8 mouse cellular contexts compared by ENCODE assay signal in the genomic region with DNA sequence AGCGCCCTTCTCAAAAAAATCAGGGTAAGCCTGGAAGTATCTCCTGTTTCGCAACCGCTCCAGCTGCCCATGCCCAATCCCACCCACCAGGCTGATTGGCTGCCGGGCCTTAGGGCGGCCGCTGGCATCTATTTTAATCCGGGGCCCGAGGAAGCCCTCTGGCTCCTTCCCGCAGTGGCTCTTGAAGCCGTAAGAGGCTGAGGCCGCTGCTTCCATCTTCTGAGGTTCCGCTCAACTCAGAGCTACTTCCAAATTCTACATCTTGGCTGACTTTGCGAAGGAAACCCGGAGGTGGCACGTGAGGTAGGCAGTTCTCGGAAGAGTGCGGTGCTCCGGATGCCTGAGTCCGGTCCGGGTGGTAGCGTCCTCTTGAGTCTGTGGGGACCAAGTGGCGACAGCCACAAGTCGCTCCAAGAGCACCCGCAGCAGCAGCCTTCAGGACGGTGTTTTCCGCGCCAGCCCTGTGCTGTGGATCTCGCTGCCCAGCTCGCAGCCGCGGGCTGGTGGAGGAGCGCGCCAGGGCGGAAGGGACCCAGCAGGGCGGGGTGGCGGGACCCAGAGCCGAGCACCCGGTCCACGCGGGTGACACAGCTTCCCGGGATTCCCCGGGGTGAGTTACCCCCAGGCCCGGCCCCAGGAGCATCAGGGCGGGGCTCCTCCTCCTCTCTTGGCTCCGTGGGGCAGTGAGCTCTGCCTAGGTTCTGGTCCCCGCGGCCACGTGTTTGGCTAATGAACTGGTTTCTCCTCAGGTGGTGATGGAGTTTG. TPM values are rescaled to one million over a fixed set of nuclear protein-coding genes. Genes with fewer than 3 reads are reported as not detected.
DNase-seq lines count a peak whose midpoint lies in the region; ATAC-seq and TF ChIP-seq lines count a peak whose summit lies in the region.

A gene (plus strand): TSS at position 161 of the 765 bp plus-strand sequence.

- H3K4me2 ChIP-seq in heart, embryonic 14.5 days (ENCODE audit: low read length): peak within 1 kb of the TSS; percentile 98
- peak within 1 kb of the TSS; percentile 78 for H3K4me2 ChIP-seq in liver, embryonic 12.5 days
- peak within 1 kb of the TSS; percentile 78 for H3K4me2 ChIP-seq in myocyte (ENCODE audit: low read depth)

- DNase-seq in forebrain, embryonic 10.5 days (ENCODE audit: extremely low spot score, low spot score): peak; percentile 48
- DNase-seq in kidney, postnatal 10 days: peak; percentile 40
- DNase-seq in splenic B cell, adult 2 months (ENCODE audit: low read depth, low spot score): peak; percentile 60

- peak within 1 kb of the TSS; percentile 70 for H3K27ac ChIP-seq in brown adipose tissue, adult 24 weeks (replicated peaks; ENCODE audit: low read depth, low read length)
- peak within 1 kb of the TSS; percentile 78 for H3K27ac ChIP-seq in forebrain, embryonic 10.5 days
- no peak within 1 kb of the TSS for H3K27ac ChIP-seq in heart, embryonic 14.5 days (replicated peaks in 1 of 2; ENCODE audit: control insufficient read depth in 1 of 2, insufficient read depth in 1 of 2, low read depth in 2 of 2, low read length in 2 of 2)
- H3K27ac ChIP-seq in liver, embryonic 12.5 days: no peak within 1 kb of the TSS

- H3K27me3 ChIP-seq in forebrain, embryonic 10.5 days (ENCODE audit: poor library complexity, severe bottlenecking): peaks cover 16% of the 10 kb centered on the region
- H3K27me3 ChIP-seq in heart, embryonic 14.5 days (ENCODE audit: control insufficient read depth, insufficient read depth, low read length): no peaks in the 10 kb centered on the region
- H3K27me3 ChIP-seq in liver, embryonic 12.5 days (replicated peaks): peaks cover 15% of the 10 kb centered on the region
- no peaks in the 10 kb centered on the region for H3K27me3 ChIP-seq in myocyte (ENCODE audit: control insufficient read depth, insufficient read depth, insufficient read length)
- H3K27me3 ChIP-seq in splenic B cell, adult 2 months (ENCODE audit: control insufficient read depth, insufficient read depth, low read length, poor library complexity, severe bottlenecking): no peaks in the 10 kb centered on the region

- TF ChIP-seq POLR2A in myocyte (IDR thresholded peaks at IDR 0.05; ENCODE audit: insufficient read length, low read depth): peak; percentile 64

- no peaks in the 10 kb centered on the region for H3K9me3 ChIP-seq in forebrain, embryonic 10.5 days
- H3K9me3 ChIP-seq in heart, embryonic 14.5 days (ENCODE audit: control insufficient read depth, low read length): no peaks in the 10 kb centered on the region
- H3K9me3 ChIP-seq in liver, embryonic 12.5 days (replicated peaks): no peaks in the 10 kb centered on the region

- H3K9ac ChIP-seq in heart, embryonic 14.5 days (ENCODE audit: low read length): peak within 1 kb of the TSS; percentile 69
- peak within 1 kb of the TSS; percentile 45; the same call in 1 of the 2 replicates for H3K9ac ChIP-seq in liver, embryonic 12.5 days

- peak within 1 kb of the TSS; percentile 70 for H3K4me3 ChIP-seq in brown adipose tissue, adult 24 weeks (ENCODE audit: insufficient read depth, low read depth, low read length)
- H3K4me3 ChIP-seq in forebrain, embryonic 10.5 days: peak within 1 kb of the TSS; percentile 70
- peak within 1 kb of the TSS; percentile 49 to 60 for H3K4me3 ChIP-seq in heart, embryonic 14.5 days (ENCODE audit: control insufficient read depth in 1 of 2, insufficient read depth in 1 of 2, low read depth in 1 of 2, low read length in 2 of 2)
- peak within 1 kb of the TSS; percentile 48 for H3K4me3 ChIP-seq in liver, embryonic 12.5 days
- peak within 1 kb of the TSS; percentile 44 for H3K4me3 ChIP-seq in myocyte

- no peaks in the 10 kb centered on the region for H3K4me1 ChIP-seq in brown adipose tissue, adult 24 weeks (ENCODE audit: control insufficient read depth, insufficient read depth, insufficient read length, low read length)
- H3K4me1 ChIP-seq in forebrain, embryonic 10.5 days: peaks cover 12% of the 10 kb centered on the region
- H3K4me1 ChIP-seq in heart, embryonic 14.5 days (ENCODE audit: control insufficient read depth in 2 of 2, insufficient read depth in 2 of 2, low read length in 2 of 2): peaks cover 0 to 5% of the 10 kb centered on the region in 2 experiments; a peak in 1 of 4 replicates
- no peaks in the 10 kb centered on the region for H3K4me1 ChIP-seq in liver, embryonic 12.5 days

- H3K79me2 ChIP-seq in myocyte (ENCODE audit: control insufficient read depth, insufficient read depth): peaks cover 3% of the 10 kb centered on the region

- peak within 1 kb of the TSS; percentile 51 for H3ac ChIP-seq in myocyte (ENCODE audit: control insufficient read depth, insufficient read length)

- under 1% methylated on average over 48 of the region's 48 CpGs for WGBS in forebrain, embryonic 10.5 days
- WGBS in heart, embryonic 14.5 days: under 1% methylated on average over 47 of the region's 48 CpGs
- WGBS in liver, embryonic 12.5 days (ENCODE audit: insufficient replicate concordance): 1% methylated on average over 48 of the region's 48 CpGs

- ATAC-seq in CD4-positive, CD25-positive, alpha-beta regulatory T cell, adult 4 months: peak; percentile 84
- peak; percentile 54; the same call in 1 of the 2 replicates for ATAC-seq in heart, embryonic 14.5 days (ENCODE audit: insufficient number of reproducible peaks, insufficient read depth, low FRiP score, low read depth)
- peak; percentile 77 for ATAC-seq in liver, embryonic 12.5 days

- no peaks in the 10 kb centered on the region for H3K36me3 ChIP-seq in forebrain, embryonic 10.5 days (replicated peaks)
- H3K36me3 ChIP-seq in heart, embryonic 14.5 days (ENCODE audit: control insufficient read depth, insufficient read depth, low read length): no peaks in the 10 kb centered on the region
- H3K36me3 ChIP-seq in liver, embryonic 12.5 days: no peaks in the 10 kb centered on the region
- no peaks in the 10 kb centered on the region for H3K36me3 ChIP-seq in myocyte (ENCODE audit: control insufficient read depth, insufficient read depth)
- no peaks in the 10 kb centered on the region for H3K36me3 ChIP-seq in splenic B cell, adult 2 months (ENCODE audit: control insufficient read depth, insufficient read depth, low read length, poor library complexity, severe bottlenecking)

TF ChIP-seq in myocyte, 11 proteins besides CTCF, POLR2A, EP300 and RAD21:
- TF ChIP-seq USF1 (IDR thresholded peaks at IDR 0.05; ENCODE audit: low read depth): no peak
- no peak for TF ChIP-seq TCF12 (IDR thresholded peaks at IDR 0.05; ENCODE audit: insufficient read depth, poor library complexity, severe bottlenecking)
- TF ChIP-seq TCF3 (IDR thresholded peaks at IDR 0.05; ENCODE audit: insufficient read length, low read depth): no peak
- TF ChIP-seq E2F4 (IDR thresholded peaks at IDR 0.05; ENCODE audit: insufficient read depth): no peak
- no peak for TF ChIP-seq REST (IDR thresholded peaks at IDR 0.05; ENCODE audit: insufficient read depth, insufficient read length)
- no peak for TF ChIP-seq MAX (IDR thresholded peaks at IDR 0.05; ENCODE audit: low read depth)
- TF ChIP-seq SRF (IDR thresholded peaks at IDR 0.05; ENCODE audit: control insufficient read depth, insufficient read length, low read depth): no peak
- peak; percentile 96 for TF ChIP-seq CEBPB (IDR thresholded peaks at IDR 0.05; ENCODE audit: insufficient read depth, poor library complexity, severe bottlenecking)
- peak; percentile 69 for TF ChIP-seq POLR2AphosphoS2 (IDR thresholded peaks at IDR 0.05; ENCODE audit: insufficient read length, low read depth)
- TF ChIP-seq MYOD1 (IDR thresholded peaks at IDR 0.05; ENCODE audit: control insufficient read depth in 1 of 3, insufficient read length in 2 of 3, low read depth in 2 of 3): peak in 2 of 3 experiments; percentile 18 to 29
- peak in 1 of 3 experiments; percentile 3 for TF ChIP-seq MYOG (IDR thresholded peaks at IDR 0.05; ENCODE audit: control insufficient read depth in 1 of 3, insufficient read depth in 1 of 3, insufficient read length in 2 of 3, low read depth in 2 of 3)

RNA-seq across cellular contexts. Expression of the gene that starts here (rescaled TPM):
- polyA plus RNA-seq in CD4-positive, CD25-positive, alpha-beta regulatory T cell, adult 4 months (2017; shearing (Covaris generic)): 10 to 100 TPM in 1 of 2 experiments, 1 to 10 TPM in 1; 10.0 to 12.1 TPM
- 7.9 and 9.2 TPM in 2 replicates for polyA plus RNA-seq in brown adipose tissue, adult 24 weeks (2012; ENCODE audit: insufficient read depth, insufficient read length, missing spikeins)
- 0.95 and 1.4 TPM in 2 replicates for polyA plus RNA-seq in forebrain, embryonic 10.5 days (2016; fragmentation: Nextera tagmentation; extraction: Ambion mirVana)
- polyA plus RNA-seq in heart, embryonic 14.5 days (2014; fragmentation: Nextera tagmentation; extraction: Ambion mirVana): 0.98 and 1.4 TPM in 2 replicates
- 0.89 and 1.2 TPM in 2 replicates for polyA plus RNA-seq in liver, embryonic 12.5 days (2016; fragmentation: Nextera tagmentation; extraction: Ambion mirVana)
- 6.8 TPM for polyA plus RNA-seq in myocyte (2012; fragmentation: generic; extraction: Trizol)

Comparison
In these comparisons a context has a peak if more than half of its experiments do, and no peak if none do; other contexts are left out.
1. H3K27ac ChIP-seq: peak in brown adipose tissue, adult 24 weeks (single experiment) and forebrain, embryonic 10.5 days (single experiment); none in heart, embryonic 14.5 days (0 of 2) and liver, embryonic 12.5 days (single experiment).
2. Peak in every context shown above with its lines, with median percentiles within 50 percentile points of each other: ATAC-seq, H3K4me3 ChIP-seq, DNase-seq and H3K4me2 ChIP-seq.